Mouse (Mus musculus) urinary bladder, postnatal 10 days (tissue): ENCODE results near the gene Tpm3.

Experiments used
- DNase-seq: peaks from one replicate; pipeline ENCODE4 v3.0.0; 2022; ENCODE audit warnings: low spot score

Tpm3 gene

GRCm38 (mm10) chr3:90136660-90137059 is 64.2 kb downstream of the Tpm3 start:
- no peak for DNase-seq

- no peak for DNase-seq
Observed at GRCm38 (mm10) chr3:90137606-90138005, 65.2 kb downstream of the Tpm3 start.

DNA sequence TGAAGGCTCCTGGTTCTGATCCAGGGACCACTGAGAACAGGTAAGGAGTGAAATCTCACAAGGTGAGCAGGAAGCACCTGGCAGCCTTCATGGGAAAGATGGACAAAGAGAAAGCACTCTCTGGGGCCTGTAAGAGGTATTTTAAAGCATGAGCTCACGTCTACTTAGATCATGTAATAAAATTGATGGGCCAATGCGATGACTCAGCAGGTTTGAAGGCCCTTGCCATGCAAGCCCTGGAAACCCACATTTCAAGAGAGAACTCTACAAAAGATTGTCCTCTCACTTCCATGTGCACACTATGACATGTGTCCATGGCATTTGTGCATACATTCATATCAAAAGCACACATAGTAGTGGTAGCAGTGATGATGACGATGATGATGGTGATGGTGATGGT is 67.5 kb downstream of the Tpm3 start:
- DNase-seq = no peak

- DNase-seq = no peak
Observed at GRCm38 (mm10) chr3:90145461-90145860, 73.0 kb downstream of the Tpm3 start.

- DNase-seq = no peak
Observed at GRCm38 (mm10) chr3:90146651-90147050, 74.2 kb downstream of the Tpm3 start.
